Mouse (Mus musculus): Measurements from ENCODE around the gene Cytip.

- TF ChIP-seq POLR2A (IDR thresholded peaks at IDR 0.05; ENCODE audit: low read depth, low read length) (no peak), CTCF (IDR thresholded peaks at IDR 0.05; ENCODE audit: extremely low read depth, insufficient read depth, insufficient read length, insufficient replicate concordance) (no peak)
These were observed 20.7 kb downstream of the Cytip start for GRCm38 (mm10) chr2:58174476-58175286.
